Mouse (Mus musculus): ENCODE results near the gene Igsf6. TPM values are rescaled to one million over a fixed set of nuclear protein-coding genes. Genes with fewer than 3 reads are reported as not detected.

Gene Igsf6
- polyA plus RNA-seq (2012; rRNA removed) = 0.34 and 0.72 TPM in 2 replicates

DNA sequence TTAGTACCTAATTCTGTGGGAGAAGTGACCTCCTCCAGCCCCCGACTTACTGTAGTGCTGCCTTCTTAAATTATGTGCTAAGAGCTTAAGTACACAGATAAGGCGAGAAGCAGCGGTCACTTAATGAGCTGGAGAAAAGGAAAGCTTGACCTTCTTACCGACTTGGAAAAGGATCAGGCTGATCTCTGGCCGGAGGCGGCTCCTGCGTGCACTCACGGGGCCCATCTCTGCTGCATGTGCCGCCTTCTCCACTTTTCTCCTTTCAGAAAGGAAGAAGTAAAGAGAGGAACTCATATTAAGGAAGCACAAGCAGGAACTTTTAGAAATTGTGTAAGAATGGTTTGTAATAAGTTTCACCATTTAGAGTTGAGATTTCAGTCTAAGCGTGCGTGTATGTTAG is at the start of gene Igsf6:
Gene Igsf6, minus strand, starts transcription at position 292 of the 400 bp plus-strand sequence.
- DNase-seq (ENCODE audit: extremely low spot score in 1 of 2, low spot score in 1 of 2) = no peak

DNA sequence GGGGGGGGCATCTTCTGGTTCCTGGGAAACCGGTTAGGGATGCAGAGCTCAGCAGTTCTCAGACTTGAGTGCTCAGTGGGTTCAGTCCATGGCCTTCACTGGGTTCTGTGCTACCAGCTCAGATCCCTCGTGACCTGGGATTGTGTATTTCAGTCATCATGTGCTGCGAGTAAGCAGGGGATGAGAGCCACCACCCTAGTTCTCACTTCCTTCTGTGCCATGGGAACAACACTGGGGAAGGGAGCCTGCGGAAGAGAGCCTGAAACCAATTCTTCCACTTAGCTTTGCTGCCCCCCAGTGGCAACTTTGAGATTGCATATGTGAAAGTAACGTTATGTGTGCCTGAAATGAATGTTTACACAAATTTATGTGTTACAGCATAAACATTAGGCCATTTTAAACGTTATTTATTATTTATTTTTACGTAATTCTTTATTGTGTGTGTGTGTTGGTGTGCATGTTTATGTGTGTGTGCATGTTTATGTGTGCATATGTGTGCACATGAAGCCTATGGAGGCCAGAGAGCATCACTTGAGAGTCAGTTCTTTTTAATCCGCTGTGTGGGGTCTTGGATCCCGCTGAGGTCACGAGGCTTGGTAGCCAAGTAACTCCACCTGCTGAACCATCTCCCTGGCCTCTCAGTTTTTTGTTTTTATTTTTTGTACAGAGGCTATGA is 45.9 kb upstream of the Igsf6 start:
- DNase-seq (ENCODE audit: extremely low spot score in 1 of 2, low spot score in 1 of 2) = peak; percentile 57 to 96

DNA sequence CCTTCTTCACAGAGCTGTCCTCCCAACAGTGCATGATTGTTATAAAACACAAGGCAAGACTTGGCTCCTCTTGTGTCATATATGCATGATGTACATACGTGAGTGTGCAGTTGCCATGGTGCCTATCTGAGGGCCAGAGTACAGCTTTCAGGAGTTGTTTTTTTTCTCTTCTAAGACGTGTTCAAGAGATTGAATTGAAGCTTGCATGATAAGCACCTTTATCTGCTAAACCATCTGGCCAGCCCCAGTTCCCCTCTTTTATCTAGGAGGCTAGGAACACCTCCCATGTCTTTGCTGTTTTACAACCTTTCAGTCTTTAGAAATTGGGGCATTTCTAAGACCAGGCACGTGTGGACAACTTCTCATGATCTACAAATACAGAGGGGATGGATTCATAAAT is 37.4 kb upstream of the Igsf6 start:
- DNase-seq (ENCODE audit: extremely low spot score in 1 of 2, low spot score in 1 of 2) = no peak

DNA sequence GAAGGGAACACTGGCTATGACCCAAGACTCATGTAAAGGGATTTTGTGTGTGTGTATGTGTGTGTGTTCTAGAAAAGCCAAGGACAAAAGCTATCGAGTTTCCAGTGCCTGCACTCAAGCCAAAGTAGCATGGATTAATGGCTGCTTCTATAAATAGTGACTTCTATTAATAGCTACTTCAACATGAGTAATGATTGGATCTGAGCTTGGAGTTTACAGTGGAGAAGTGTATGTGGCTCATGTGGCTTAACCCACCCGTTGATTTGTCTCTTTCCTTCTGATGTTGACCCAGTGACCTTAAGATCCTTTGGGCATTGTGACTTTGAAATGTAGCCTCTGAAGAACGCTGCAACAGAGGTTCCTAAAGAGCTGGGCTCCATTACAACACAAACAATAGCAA is 36.9 kb upstream of the Igsf6 start:
- DNase-seq (ENCODE audit: extremely low spot score in 1 of 2, low spot score in 1 of 2) = no peak

DNA sequence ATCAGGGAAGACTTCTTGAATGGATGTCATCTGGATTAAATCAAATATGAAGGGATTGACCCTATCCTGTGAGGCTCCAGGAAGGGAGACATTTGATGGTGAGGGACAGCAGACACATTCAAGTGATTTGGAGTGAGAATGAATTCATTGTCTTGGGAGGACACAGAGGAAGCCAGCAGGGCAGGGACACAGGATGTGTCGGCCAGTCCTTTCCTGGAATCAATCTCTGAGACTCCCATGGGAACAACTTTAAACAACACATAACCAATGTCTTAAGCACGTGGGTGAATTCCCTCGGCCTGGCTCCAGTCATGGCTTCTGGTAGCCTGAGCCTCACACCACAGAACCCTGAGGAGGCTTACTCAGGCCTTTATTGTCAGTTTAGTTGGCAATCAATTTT is 33.5 kb upstream of the Igsf6 start:
- DNase-seq (ENCODE audit: extremely low spot score in 1 of 2, low spot score in 1 of 2) = no peak

DNA sequence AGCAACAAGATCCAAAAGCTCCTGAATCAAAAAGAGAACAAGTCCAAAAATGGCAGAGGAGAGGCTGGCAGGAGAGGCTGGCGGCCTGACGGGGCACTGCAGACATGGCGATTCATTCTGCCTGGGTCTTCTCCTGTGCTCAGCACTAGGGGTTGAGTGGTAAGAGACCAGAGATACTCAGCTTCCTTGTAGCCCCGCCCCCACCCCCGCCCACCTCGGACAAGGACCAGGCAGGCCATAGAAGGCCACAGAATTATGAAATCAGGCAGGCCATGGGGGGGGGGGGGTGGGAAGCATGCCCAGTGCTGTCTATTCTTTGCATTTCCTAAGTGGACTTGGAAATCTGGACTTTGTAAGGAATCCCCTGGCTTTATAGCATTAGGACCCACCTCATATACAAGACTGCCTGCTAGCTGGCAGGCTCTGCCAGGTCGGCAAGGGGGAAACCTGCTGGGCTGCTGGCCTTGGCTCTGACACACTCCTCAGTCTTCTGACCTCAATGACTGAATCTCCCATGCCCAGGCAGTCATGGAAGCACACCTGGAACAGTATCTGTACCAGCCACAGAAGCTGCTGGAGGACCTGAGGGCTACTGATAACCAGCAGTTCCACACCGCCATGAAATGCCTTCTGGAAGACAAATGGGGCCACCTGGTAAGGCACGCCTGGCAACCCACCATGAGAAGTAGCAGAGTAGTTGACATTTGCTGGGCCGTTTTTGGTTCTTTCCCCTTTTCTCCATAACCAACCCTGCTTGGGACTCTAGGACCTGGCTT is 24.4 kb upstream of the Igsf6 start:
- DNase-seq (ENCODE audit: extremely low spot score in 1 of 2, low spot score in 1 of 2) = no peak

DNA sequence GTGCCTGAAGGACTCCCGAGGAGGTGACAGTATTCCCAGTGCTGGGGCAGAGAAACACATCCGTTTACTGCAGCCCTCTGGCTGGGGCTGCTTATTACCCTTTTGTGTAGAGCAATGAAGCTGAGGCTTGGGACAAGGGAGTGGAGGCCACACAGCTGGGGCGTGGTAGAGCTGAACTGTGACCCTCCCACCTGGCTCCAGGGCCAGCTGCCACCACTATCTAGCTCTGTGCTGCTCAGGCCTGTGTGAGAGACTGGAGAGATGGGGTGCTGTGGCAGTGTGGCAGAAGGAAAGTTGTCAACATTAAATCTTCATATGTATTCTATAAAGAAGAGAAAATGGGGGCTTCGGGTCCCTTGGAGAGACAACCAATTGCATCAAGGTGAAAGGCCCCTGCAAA is 18.7 kb upstream of the Igsf6 start:
- DNase-seq (ENCODE audit: extremely low spot score in 1 of 2, low spot score in 1 of 2) = no peak

DNA sequence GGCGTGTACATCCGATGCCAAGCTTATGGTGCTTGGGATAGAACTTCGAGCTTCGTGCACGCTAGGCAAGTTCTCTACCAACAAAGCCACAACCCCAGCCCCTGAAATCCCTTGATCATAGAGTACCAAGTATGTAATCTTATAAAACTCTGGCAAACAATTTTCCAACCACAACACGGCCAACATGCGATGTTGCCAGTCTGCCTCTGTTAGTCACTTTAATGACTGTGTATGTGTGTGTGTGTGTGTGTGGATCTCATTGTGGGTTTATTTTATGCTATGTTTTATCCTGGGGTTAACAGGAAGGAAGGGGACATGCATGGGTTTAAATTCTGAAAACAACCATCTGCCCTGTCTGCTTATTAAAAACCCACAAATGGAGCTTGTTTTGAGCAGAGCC is 16.4 kb upstream of the Igsf6 start:
- DNase-seq (ENCODE audit: extremely low spot score in 1 of 2, low spot score in 1 of 2) = no peak

DNA sequence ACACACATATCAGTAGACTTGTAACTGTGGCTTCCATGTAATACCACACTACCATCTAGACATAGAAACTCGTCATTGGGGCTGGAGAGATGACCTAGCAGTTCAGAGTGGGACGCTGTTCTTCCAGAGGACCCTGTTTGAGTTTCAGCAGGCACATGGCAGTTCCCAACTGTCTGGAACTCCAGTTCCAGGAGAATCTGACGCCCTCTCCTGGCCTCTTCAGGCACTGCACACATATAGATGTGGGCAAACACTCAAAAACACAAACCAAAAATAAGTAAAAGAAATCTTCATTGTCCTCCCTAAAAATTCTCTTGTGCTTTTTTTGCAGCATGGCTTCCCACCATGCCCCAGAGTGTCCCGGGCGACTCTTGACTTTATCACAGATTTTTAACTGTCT is 14.4 kb upstream of the Igsf6 start:
- no peak for DNase-seq (ENCODE audit: extremely low spot score in 1 of 2, low spot score in 1 of 2)

DNA sequence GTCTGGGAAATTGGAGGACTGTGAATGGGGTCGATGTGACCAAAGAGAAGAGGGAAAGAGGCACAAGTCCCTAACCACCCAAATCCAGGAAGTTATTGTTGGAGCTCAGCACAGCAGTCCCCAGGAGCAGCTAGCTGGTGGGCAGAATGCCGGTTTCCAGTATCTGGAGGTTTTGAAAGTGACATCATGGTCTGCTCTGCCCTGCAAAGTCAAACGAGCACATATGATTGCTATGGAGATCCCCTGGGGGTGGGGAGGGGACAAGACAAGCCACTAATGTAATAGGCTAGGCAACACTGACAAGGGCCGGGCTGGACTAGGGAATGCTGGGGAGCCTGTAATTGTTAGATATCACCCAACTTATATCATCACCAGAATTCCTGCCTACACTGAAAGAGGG is 11.1 kb upstream of the Igsf6 start:
- DNase-seq (ENCODE audit: extremely low spot score in 1 of 2, low spot score in 1 of 2) = no peak

DNA sequence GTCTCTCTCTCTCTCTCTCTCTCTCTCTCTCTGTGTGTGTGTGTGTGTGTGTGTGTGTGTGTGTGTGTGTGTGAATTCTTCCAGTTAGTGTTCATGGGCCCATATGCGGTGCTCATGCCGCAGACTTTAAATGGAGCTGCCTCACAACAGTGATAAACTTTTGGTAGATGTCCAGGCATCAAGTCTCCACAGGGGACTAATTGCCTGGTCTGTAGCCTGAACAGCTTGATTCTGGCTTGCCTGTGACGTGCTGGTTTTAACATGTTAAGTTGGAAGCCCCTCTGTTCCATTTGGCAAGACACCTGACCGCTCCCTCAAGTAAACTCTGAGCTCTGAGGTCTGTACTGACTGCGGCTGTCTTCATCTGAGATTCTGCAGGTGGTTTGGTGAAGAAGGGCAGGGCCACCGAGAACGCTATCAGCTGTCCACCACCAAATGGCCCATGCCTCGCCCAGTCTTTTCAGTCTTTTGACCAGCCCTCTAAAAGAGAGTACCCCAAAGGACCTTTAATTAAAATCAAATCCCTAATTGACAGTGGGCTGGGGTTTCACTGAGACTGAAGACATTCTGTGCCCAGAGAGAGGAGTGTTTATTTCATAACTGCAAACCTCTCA is 10.6 kb upstream of the Igsf6 start:
- DNase-seq (ENCODE audit: extremely low spot score in 1 of 2, low spot score in 1 of 2) = no peak

DNA sequence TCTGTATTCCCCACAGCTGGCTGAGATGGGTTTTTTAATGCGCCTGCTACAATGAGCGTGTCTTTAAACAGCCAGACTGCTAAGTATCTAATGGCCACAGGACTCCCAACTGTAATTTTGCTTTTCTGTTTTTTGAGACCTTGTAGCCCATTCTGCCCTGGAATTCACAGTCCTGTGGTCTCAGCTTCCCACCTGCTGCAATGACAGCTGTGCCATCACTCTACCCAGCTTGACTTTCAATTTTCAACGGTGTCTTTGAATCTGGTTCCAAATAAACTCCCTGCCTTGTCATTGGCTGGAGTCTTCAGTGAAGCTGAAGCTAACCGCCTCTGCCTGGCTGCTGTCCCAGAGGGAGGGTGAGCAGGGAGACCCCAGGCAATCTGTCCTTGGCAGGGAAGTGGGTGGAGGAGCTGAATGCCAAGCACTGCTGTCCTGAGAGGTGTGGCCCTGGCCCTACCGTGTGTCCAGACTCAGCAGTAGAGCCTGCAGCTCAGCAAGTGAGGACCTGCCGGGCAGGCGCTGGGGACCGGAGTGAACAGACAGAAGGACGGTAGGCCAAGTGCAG is 8.7 kb upstream of the Igsf6 start:
- DNase-seq (ENCODE audit: extremely low spot score in 1 of 2, low spot score in 1 of 2) = no peak

DNA sequence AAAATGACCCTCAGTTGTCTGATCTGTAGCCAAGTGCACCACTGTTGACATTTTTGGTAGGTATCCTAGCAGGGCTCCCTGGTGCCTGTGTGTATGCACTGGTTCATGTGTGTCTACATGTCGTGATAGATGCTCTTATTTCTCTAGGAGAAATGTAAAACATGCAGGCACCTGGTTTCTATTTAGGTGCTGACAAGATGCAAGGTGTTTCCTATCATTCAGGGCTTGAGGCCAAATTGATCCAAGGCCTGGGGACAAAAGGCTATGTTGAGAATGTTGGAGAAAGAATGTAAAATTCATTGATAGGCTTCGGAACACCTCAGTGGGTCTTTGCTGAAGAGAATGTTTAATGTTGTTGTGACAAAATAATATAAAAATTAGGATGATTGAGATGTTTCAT is 7.4 kb upstream of the Igsf6 start:
- no peak for DNase-seq (ENCODE audit: extremely low spot score in 1 of 2, low spot score in 1 of 2)

DNA sequence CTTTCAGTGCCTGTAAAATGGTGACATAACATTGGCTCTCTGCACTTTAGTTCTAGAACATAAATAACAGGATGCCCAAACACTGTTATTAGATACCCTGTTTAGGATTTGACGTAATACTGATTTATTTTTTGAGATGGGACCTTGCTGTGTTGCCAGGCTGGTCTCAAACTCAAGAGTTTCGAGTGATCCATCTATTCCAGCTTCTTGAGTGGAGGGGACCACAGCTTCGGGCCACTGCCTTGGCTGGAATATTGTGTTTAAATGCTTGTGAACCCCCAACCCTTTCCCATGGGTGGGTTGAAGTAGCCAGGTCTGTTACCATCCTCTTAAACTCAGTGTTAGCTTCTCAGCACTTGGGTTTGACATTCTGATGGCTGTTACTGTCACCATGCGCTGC is 7.0 kb upstream of the Igsf6 start, which contains the start of gene Otoa:
Gene Otoa, plus strand, starts transcription at position 301 of the 400 bp plus-strand sequence.
- DNase-seq (ENCODE audit: extremely low spot score in 1 of 2, low spot score in 1 of 2) = no peak

DNA sequence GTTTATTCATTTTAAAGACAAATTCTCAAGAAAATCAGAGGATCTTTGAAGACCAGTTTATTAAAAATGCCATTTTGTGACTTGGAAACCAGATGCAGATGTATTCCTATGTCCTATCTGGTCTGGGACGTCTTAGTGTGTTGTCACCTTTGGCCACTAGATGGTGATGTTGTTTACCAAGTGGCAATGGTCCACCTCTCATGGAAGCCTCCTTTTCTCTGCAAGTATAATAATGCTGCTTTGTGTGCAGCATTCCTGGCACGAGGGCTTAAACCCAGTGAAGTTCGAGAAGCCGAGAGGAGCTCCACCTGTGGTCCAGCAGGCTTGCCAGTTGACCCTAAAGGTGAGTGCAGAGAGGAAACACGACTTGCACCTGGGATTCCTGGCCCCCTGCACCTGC is 3.5 kb upstream of the Igsf6 start:
- DNase-seq (ENCODE audit: extremely low spot score in 1 of 2, low spot score in 1 of 2) = peak; percentile 30 to 89

DNA sequence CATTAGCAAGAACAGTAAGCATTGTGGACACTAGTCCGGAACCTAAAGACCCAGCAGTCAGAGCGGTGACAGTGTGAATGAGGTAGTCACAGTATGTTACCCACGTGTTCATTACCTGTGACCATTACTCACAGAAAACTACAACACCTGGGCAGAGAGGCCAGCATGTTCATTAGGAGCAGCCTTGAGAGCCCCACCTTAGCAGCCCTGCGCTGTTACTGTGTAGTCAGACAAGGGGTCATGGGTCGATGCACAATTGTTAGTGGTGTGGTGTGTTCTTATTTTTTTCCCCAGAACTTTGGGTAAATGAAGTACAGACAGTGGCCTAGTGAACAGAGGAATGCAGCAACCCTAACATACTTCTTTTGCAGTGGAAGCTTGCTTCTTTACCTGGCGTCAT is 2.9 kb upstream of the Igsf6 start:
- no peak for DNase-seq (ENCODE audit: extremely low spot score in 1 of 2, low spot score in 1 of 2)

DNA sequence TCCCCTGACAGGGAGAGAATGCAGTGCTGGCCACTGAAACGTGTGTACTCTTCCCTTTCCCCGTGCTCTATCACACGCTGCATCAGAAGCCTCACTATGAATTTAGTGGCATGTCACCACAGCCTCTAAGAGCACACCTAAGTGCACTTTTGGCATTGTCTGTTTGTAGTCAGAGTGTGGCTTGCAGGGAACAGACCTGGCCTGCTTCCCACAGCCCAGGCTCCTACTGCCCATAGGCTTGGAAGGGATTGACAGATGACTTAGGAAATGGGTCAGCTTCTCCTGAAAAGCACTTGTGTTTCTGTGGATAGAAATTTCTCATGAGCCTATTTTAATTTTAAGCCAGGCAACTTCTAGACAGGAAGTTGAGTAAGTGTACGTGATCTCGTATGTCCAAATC is 1.0 kb upstream of the Igsf6 start:
- no peak for DNase-seq (ENCODE audit: extremely low spot score in 1 of 2, low spot score in 1 of 2)

DNA sequence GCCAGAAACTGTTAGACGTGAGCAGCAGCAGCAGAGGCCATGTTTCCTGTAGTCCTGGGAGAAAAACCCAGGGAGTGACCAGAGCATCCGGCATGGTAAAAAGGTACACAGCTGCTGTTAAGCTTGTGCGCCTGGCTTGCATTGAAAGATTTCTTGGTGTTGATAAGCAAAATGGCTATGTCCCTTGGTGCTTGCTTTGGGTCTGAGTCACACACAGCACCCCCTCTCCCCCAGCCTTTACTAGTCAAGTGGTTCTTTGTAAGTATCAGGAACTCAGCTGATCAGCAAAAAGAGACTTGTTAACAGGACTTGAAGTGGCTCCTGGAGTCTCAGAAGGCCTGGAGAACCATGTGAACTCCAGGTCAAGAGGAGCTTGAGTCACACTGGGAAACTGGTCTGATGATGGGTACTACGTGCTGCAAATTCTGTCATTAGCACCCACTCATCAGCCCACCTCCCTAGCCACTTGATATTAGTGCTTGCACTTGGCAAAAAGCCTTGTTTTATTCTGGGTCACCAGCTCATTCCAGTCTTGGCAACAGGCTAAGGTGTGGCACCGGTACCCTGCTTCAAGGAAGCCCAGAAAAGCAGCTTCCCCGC is 529 bp upstream of the Igsf6 start:
- no peak for DNase-seq (ENCODE audit: extremely low spot score in 1 of 2, low spot score in 1 of 2)

DNA sequence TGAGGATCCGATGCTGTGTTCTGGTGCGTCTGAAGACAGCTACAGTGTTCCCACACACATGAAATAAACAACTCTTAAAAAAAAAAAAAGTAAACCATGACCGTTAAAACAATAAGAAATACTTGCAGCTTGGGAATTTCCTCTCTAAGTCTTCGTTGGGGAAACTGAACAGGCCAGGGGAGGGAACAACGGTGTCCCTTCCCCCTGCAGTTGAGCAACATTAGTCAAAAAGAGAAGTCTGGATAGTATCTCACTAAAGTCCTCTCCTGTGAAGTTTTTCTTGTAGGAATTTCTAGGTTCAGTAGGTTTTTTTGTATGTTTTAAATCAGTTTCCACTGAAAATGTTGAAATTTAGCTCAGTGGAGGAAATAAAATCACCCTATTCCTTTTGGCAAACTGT is 1.9 kb downstream of the Igsf6 start:
- no peak for DNase-seq (ENCODE audit: extremely low spot score in 1 of 2, low spot score in 1 of 2)

DNA sequence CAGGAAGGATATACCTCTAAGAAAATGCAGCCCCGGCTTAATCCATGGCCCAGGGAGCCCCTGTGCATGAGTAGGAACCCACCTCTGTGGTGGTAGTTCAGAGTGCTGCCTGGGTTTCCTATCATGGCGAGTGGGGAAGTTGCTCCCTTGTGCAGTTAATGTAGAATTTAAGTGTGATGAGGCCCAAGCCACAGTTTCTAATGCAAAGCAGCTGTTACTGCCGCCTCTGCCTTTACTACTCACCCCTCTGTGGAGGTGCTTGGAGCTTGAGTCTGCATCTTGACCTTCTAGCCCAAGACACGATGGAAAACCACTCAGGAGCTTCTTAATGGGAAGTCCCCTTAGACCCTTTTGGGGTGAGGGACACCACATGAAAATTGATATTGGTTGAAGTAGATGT is 3.1 kb downstream of the Igsf6 start:
- DNase-seq (ENCODE audit: extremely low spot score in 1 of 2, low spot score in 1 of 2) = no peak

DNA sequence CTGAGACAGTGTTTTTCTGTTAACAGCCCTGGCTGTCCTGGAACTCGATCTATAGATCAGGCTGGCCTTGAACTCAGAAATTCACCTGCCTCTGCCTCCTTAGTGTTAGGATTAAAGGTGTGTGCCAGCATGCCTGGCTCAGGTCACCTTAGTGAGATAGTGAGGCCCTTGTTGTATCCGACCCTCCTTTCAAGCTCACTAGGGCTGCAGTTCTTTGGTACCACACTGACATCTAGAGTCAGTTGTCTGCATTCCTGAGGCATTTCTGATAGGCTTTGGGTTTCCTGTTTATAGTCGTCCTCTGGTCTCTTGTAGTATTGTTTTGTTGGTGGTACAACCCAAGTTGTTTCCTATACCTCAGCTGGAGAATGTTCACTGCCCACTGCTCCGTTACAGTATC is 10.1 kb downstream of the Igsf6 start:
- DNase-seq (ENCODE audit: extremely low spot score in 1 of 2, low spot score in 1 of 2) = peak in 1 of 2 experiments; percentile 39
